Mouse (Mus musculus) embryonic facial prominence, embryonic 12.5 days (tissue): ENCODE measurements around the gene Atp6v1fnb. TPM values are rescaled to one million over a fixed set of nuclear protein-coding genes. Genes with fewer than 3 reads are reported as not detected.

ENCODE experiments used
- ATAC-seq: fragments of 200-750 bp; cut with Nextera tagmentation; 2 replicates; pipeline ENCODE4 v1.8.0; 2017; ENCODE audit not compliant: insufficient number of reproducible peaks, insufficient read depth, low FRiP score, low TSS enrichment
- H3K27ac ChIP-seq: fragments of 300-500 bp; sonication (generic); 2 replicates; pipeline ENCODE4 v1.5.1; 2016; ENCODE audit warnings: mild to moderate bottlenecking
- H3K27me3 ChIP-seq: fragments of 300-500 bp; sonication (generic); 2 replicates; pipeline ENCODE4 v1.6.1; 2016; ENCODE audit warnings: mild to moderate bottlenecking, moderate library complexity
- H3K36me3 ChIP-seq: fragments of 300-500 bp; sonication (generic); 2 replicates; pipeline ENCODE4 v1.6.1; 2016; ENCODE audit warnings: mild to moderate bottlenecking
- H3K4me1 ChIP-seq: fragments of 300-500 bp; sonication (generic); 2 replicates; pipeline ENCODE4 v1.6.1; 2016
- H3K4me2 ChIP-seq: fragments of 300-500 bp; sonication (generic); replicated peaks from 2 replicates; pipeline ENCODE4 v1.6.1; 2016; ENCODE audit warnings: mild to moderate bottlenecking, moderate library complexity
- H3K4me3 ChIP-seq: fragments of 300-500 bp; sonication (generic); 2 replicates; pipeline ENCODE4 v1.5.1; 2016; ENCODE audit warnings: mild to moderate bottlenecking
- H3K9ac ChIP-seq: fragments of 300-500 bp; sonication (generic); 2 replicates; pipeline ENCODE4 v1.6.1; 2016; ENCODE audit warnings: mild to moderate bottlenecking, moderate library complexity
- H3K9me3 ChIP-seq: fragments of 300-500 bp; sonication (generic); 2 replicates; pipeline ENCODE4 v1.6.1; 2016; ENCODE audit warnings: mild to moderate bottlenecking, moderate library complexity
- WGBS: fragments of 180-500 bp; shearing (Covaris S2); methylation state at CpG from one replicate; pipeline ENCODE4 v1.1.7; 2016; 5-methylcytosine and 5-hydroxymethylcytosine counted together
- polyA plus RNA-seq: library from polyadenylated mRNA; unstranded; fragments of >200 nt; fragmentation: Nextera tagmentation; extraction: Ambion mirVana; gene quantifications from 2 replicates; pipeline ENCODE4 v1.2.1, GENCODE M21; 2016

The Atp6v1fnb gene
- polyA plus RNA-seq, 1 experiment from 2014 or later, result 0.41 TPM

GRCm38 (mm10) chr6:29434911-29435691 is 36.1 kb upstream of the Atp6v1fnb start:
- H3K27me3 ChIP-seq, result peaks cover 33% of the 10 kb centered on the region
- 0 out of 2 replicates have a peak, but pooled peaks cover 11% of the 10 kb centered on the region for H3K36me3 ChIP-seq
- H3K4me3 ChIP-seq, result peak overlapping the region; percentile 50
- H3K4me2 ChIP-seq, result peak overlapping the region; percentile 84
- H3K4me1 ChIP-seq, result peaks cover 59% of the 10 kb centered on the region
- no peaks in the 10 kb centered on the region for H3K9me3 ChIP-seq
- peak overlapping the region; percentile 41 for H3K9ac ChIP-seq
- peak overlapping the region; percentile 86 for H3K27ac ChIP-seq
- peak; percentile 44 for ATAC-seq
- WGBS, result 8% methylated on average over 12 of the region's 13 CpGs

- H3K27me3 ChIP-seq, result peaks cover 33% of the 10 kb centered on the region
- H3K4me3 ChIP-seq, result peak overlapping the region; percentile 50
- peak overlapping the region; percentile 84 for H3K4me2 ChIP-seq
- H3K36me3 ChIP-seq, result peaks cover 17% of the 10 kb centered on the region; the same call in 1 of the 2 replicates
- no peaks in the 10 kb centered on the region for H3K9me3 ChIP-seq
- peak overlapping the region; percentile 86 for H3K27ac ChIP-seq
- WGBS, result 11% methylated on average over 6 of the region's 6 CpGs
- peak overlapping the region; percentile 41 for H3K9ac ChIP-seq
- H3K4me1 ChIP-seq, result peaks cover 54% of the 10 kb centered on the region
- ATAC-seq, result peak; percentile 43
Measured at GRCm38 (mm10) chr6:29435940-29436451, 35.2 kb upstream of the Atp6v1fnb start.

- 10% methylated on average over 11 of the region's 11 CpGs for WGBS
- 0 out of 2 replicates have a peak overlapping the region, but pooled peaks have one; percentile 41 for H3K9ac ChIP-seq
- H3K4me3 ChIP-seq, result peak overlapping the region; percentile 50
- peaks cover 30% of the 10 kb centered on the region for H3K27me3 ChIP-seq
- no peaks in the 10 kb centered on the region for H3K9me3 ChIP-seq
- peaks cover 49% of the 10 kb centered on the region for H3K4me1 ChIP-seq
- peaks cover 20% of the 10 kb centered on the region; the same call in 1 of the 2 replicates for H3K36me3 ChIP-seq
- peak overlapping the region; percentile 86 for H3K27ac ChIP-seq
- ATAC-seq, result peak; percentile 30
- peak overlapping the region; percentile 84 for H3K4me2 ChIP-seq
Measured at GRCm38 (mm10) chr6:29436461-29436934, 34.7 kb upstream of the Atp6v1fnb start.

- no peak for ATAC-seq
- peaks cover 36% of the 10 kb centered on the region for H3K36me3 ChIP-seq
- 77% methylated on average over 4 of the region's 4 CpGs for WGBS
Measured at GRCm38 (mm10) chr6:29439251-29439650, 32.0 kb upstream of the Atp6v1fnb start.

GRCm38 (mm10) chr6:29439789-29440188 is 31.4 kb upstream of the Atp6v1fnb start:
- Histone ChIP-seq H3K27ac (no peak overlapping the region), H3K27me3 (peaks cover 10% of the 10 kb centered on the region; the same call in 1 of the 2 replicates), H3K9me3 (no peaks in the 10 kb centered on the region), H3K9ac (no peak overlapping the region), H3K4me3 (no peak overlapping the region), H3K4me1 (peaks cover 25% of the 10 kb centered on the region), H3K36me3 (peaks cover 38% of the 10 kb centered on the region), H3K4me2 (no peak overlapping the region)
- WGBS, result 88% methylated on average over 6 of the region's 6 CpGs
- ATAC-seq, result no peak

More at GRCm38 (mm10) chr6:29439251-29439650, 32.0 kb upstream of the Atp6v1fnb start:
- H3K4me2 ChIP-seq, result no peak overlapping the region
- H3K4me1 ChIP-seq, result peaks cover 30% of the 10 kb centered on the region
- H3K9me3 ChIP-seq, result no peaks in the 10 kb centered on the region
- no peak overlapping the region for H3K9ac ChIP-seq
- no peak overlapping the region for H3K4me3 ChIP-seq
- H3K27me3 ChIP-seq, result peaks cover 16% of the 10 kb centered on the region
- H3K27ac ChIP-seq, result no peak overlapping the region

- Histone ChIP-seq H3K9me3 (no peaks in the 10 kb centered on the region), H3K4me2 (no peak overlapping the region), H3K27ac (no peak overlapping the region), H3K4me3 (no peak overlapping the region), H3K9ac (no peak overlapping the region), H3K36me3 (peaks cover 72% of the 10 kb centered on the region), H3K27me3 (no peaks in the 10 kb centered on the region), H3K4me1 (no peaks in the 10 kb centered on the region)
- 74% methylated on average over 11 of the region's 11 CpGs for WGBS
- no peak for ATAC-seq
Measured at GRCm38 (mm10) chr6:29444773-29445172, 26.5 kb upstream of the Atp6v1fnb start.

- H3K36me3 ChIP-seq, result peaks cover 67% of the 10 kb centered on the region
- H3K4me1 ChIP-seq, result no peaks in the 10 kb centered on the region
- no peaks in the 10 kb centered on the region for H3K27me3 ChIP-seq
- no peak for ATAC-seq
- H3K9ac ChIP-seq, result no peak overlapping the region
- no peak overlapping the region for H3K4me2 ChIP-seq
- 94% methylated on average over 7 of the region's 7 CpGs for WGBS
- H3K9me3 ChIP-seq, result no peaks in the 10 kb centered on the region
- H3K4me3 ChIP-seq, result no peak overlapping the region
- no peak overlapping the region for H3K27ac ChIP-seq
Measured at GRCm38 (mm10) chr6:29445354-29445753, 25.9 kb upstream of the Atp6v1fnb start.

- H3K4me3 ChIP-seq, result no peak overlapping the region
- WGBS, result 27% methylated on average over 4 of the region's 4 CpGs
- H3K36me3 ChIP-seq, result peaks cover 70% of the 10 kb centered on the region
Measured at GRCm38 (mm10) chr6:29449858-29450257, 21.4 kb upstream of the Atp6v1fnb start.

GRCm38 (mm10) chr6:29450667-29451066 is 20.6 kb upstream of the Atp6v1fnb start:
- H3K9ac ChIP-seq, result no peak overlapping the region
- H3K4me2 ChIP-seq, result no peak overlapping the region
- no peak overlapping the region for H3K4me3 ChIP-seq
- ATAC-seq, result no peak
- WGBS, result 95% methylated on average over 6 of the region's 6 CpGs
- peaks cover 72% of the 10 kb centered on the region for H3K36me3 ChIP-seq
- H3K9me3 ChIP-seq, result no peaks in the 10 kb centered on the region
- H3K27ac ChIP-seq, result no peak overlapping the region
- H3K27me3 ChIP-seq, result no peaks in the 10 kb centered on the region
- no peaks in the 10 kb centered on the region for H3K4me1 ChIP-seq

More at GRCm38 (mm10) chr6:29449858-29450257, 21.4 kb upstream of the Atp6v1fnb start:
- H3K9ac ChIP-seq, result no peak overlapping the region
- H3K27ac ChIP-seq, result no peak overlapping the region
- H3K4me1 ChIP-seq, result no peaks in the 10 kb centered on the region
- H3K27me3 ChIP-seq, result no peaks in the 10 kb centered on the region
- H3K9me3 ChIP-seq, result no peaks in the 10 kb centered on the region
- ATAC-seq, result no peak
- no peak overlapping the region for H3K4me2 ChIP-seq

- Histone ChIP-seq H3K9me3 (no peaks in the 10 kb centered on the region), H3K27me3 (no peaks in the 10 kb centered on the region), H3K36me3 (peaks cover 37% of the 10 kb centered on the region), H3K9ac (no peak overlapping the region), H3K4me2 (no peak overlapping the region), H3K27ac (no peak overlapping the region), H3K4me3 (no peak overlapping the region), H3K4me1 (no peaks in the 10 kb centered on the region)
- WGBS, result 60% methylated on average over 7 of the region's 7 CpGs
- no peak for ATAC-seq
Measured at GRCm38 (mm10) chr6:29461502-29461901, 9.7 kb upstream of the Atp6v1fnb start.

GRCm38 (mm10) chr6:29463388-29463787 is 7.8 kb upstream of the Atp6v1fnb start:
- Histone ChIP-seq H3K9ac (no peak overlapping the region), H3K27me3 (no peaks in the 10 kb centered on the region), H3K27ac (no peak overlapping the region), H3K4me2 (no peak overlapping the region), H3K36me3 (peaks cover 21% of the 10 kb centered on the region), H3K4me3 (no peak overlapping the region), H3K4me1 (peaks cover 3% of the 10 kb centered on the region), H3K9me3 (no peaks in the 10 kb centered on the region)
- ATAC-seq, result no peak
- 72% methylated on average over 3 of the region's 3 CpGs for WGBS
